Mouse (Mus musculus): ENCODE measurements around the gene Phf19.

DNA sequence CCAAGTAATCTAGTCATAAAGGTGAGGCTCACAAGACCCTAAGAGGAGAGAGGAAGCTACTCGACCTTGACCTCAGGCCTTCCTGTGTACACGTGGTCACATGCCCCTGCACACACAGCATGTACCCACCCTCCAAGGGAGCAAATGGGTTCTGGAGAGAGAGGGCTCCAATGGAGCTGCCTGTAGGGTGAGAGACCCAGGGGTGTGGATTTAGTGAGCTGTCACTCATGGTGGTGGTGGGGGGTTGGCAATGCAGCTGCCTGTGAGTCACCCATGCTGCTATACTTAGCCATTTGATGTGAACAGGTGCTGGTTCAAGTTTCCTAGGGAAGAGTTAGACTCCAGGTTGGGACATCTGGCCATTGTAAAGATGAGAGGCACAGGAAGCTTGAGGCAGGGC is 6.3 kb upstream of the Phf19 start:
- TF ChIP-seq CTCF (IDR thresholded peaks at IDR 0.05; ENCODE audit: low read depth, low read length) (no peak), POLR2A (IDR thresholded peaks at IDR 0.05; ENCODE audit: borderline replicate concordance, low read depth, low read length) (no peak)

All from bone marrow macrophage, adult 2 months (primary cell).